Mouse (Mus musculus): Measurements from ENCODE around the gene Sfrp2.

The Sfrp2 gene

GRCm38 (mm10) chr3:83765871-83766725 lies at the start of gene Sfrp2:
Sfrp2 (plus strand) TSS chr3:83766321.
- DNase-seq (ENCODE audit: low spot score in 2 of 2) = peak; percentile 63 to 76

- no peak for DNase-seq (ENCODE audit: low spot score in 2 of 2)
Observed at GRCm38 (mm10) chr3:83717643-83718231, 48.4 kb upstream of the Sfrp2 start.

GRCm38 (mm10) chr3:83718662-83719061 lies 47.5 kb upstream of the Sfrp2 start:
- no peak for DNase-seq (ENCODE audit: low spot score in 2 of 2)

- no peak for DNase-seq (ENCODE audit: low spot score in 2 of 2)
Observed at GRCm38 (mm10) chr3:83728223-83728622, 37.9 kb upstream of the Sfrp2 start.

GRCm38 (mm10) chr3:83728675-83729390 lies 37.3 kb upstream of the Sfrp2 start:
- DNase-seq (ENCODE audit: low spot score in 2 of 2) = no peak

GRCm38 (mm10) chr3:83733985-83734384 lies 32.1 kb upstream of the Sfrp2 start:
- no peak for DNase-seq (ENCODE audit: low spot score in 2 of 2)

GRCm38 (mm10) chr3:83736980-83737379 lies 29.1 kb upstream of the Sfrp2 start:
- no peak for DNase-seq (ENCODE audit: low spot score in 2 of 2)

- DNase-seq (ENCODE audit: low spot score in 2 of 2) = no peak
Observed at GRCm38 (mm10) chr3:83740246-83740645, 25.9 kb upstream of the Sfrp2 start.

GRCm38 (mm10) chr3:83747276-83747675 lies 18.8 kb upstream of the Sfrp2 start:
- DNase-seq (ENCODE audit: low spot score in 2 of 2) = no peak

GRCm38 (mm10) chr3:83747895-83748294 lies 18.2 kb upstream of the Sfrp2 start:
- DNase-seq (ENCODE audit: low spot score in 2 of 2) = no peak

- no peak for DNase-seq (ENCODE audit: low spot score in 2 of 2)
Observed at GRCm38 (mm10) chr3:83751625-83752024, 14.5 kb upstream of the Sfrp2 start.

- no peak for DNase-seq (ENCODE audit: low spot score in 2 of 2)
Observed at GRCm38 (mm10) chr3:83752196-83752595, 13.9 kb upstream of the Sfrp2 start.

- no peak for DNase-seq (ENCODE audit: low spot score in 2 of 2)
Observed at GRCm38 (mm10) chr3:83755043-83755635, 11.0 kb upstream of the Sfrp2 start.

- DNase-seq (ENCODE audit: low spot score in 2 of 2) = no peak
Observed at GRCm38 (mm10) chr3:83755666-83756065, 10.5 kb upstream of the Sfrp2 start.

- peak in 1 of 2 experiments; percentile 74 for DNase-seq (ENCODE audit: low spot score in 2 of 2)
Observed at GRCm38 (mm10) chr3:83762361-83762760, 3.8 kb upstream of the Sfrp2 start.

- peak; percentile 74 to 87 for DNase-seq (ENCODE audit: low spot score in 2 of 2)
Observed at GRCm38 (mm10) chr3:83763551-83764548, 2.3 kb upstream of the Sfrp2 start.

GRCm38 (mm10) chr3:83766726-83767070 lies 577 bp downstream of the Sfrp2 start:
- DNase-seq (ENCODE audit: low spot score in 2 of 2) = no peak

GRCm38 (mm10) chr3:83767121-83767520 lies 1.0 kb downstream of the Sfrp2 start:
- DNase-seq (ENCODE audit: low spot score in 2 of 2) = no peak

GRCm38 (mm10) chr3:83768293-83769035 lies 2.3 kb downstream of the Sfrp2 start:
- no peak for DNase-seq (ENCODE audit: low spot score in 2 of 2)

- DNase-seq (ENCODE audit: low spot score in 2 of 2) = no peak
Observed at GRCm38 (mm10) chr3:83769036-83769410, 2.9 kb downstream of the Sfrp2 start.

Measured in urinary bladder, postnatal 4 days (tissue).